Mouse (Mus musculus) forelimb bud, embryonic 11.5 days (tissue): Measurements from ENCODE around the gene Emilin2.

Experiments used
- DNase-seq: peaks from one replicate; pipeline ENCODE4 v3.0.0-alpha.2; 2012; ENCODE audit warnings: low read depth, low spot score

Emilin2 gene

DNA sequence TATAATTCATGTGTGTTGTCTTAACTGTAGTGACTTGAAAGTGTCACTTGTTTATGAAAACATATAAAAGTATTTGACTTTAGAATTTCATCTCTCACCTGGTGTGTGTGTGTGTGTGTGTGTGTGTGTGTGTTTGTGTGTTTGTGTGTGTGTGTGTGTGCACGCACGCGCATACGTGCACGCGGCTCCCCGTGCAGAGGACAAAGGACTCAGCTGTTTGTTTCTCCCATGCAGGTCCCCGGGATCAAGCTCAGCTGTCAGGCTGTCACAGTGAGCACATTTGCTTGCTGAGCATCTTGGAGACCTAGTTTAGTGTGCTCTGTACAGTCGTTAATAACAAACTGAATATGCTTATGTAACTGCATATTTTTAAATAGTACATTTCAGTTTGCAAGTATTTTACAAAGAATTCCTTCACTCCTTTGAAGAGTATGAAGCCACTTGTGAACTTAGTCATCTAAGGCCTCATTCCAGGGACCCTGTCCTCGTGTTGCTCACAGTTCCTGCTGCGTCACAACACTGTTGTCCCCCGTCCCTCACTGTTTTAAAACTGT lies 77.7 kb downstream of the Emilin2 start:
- no peak for DNase-seq

DNA sequence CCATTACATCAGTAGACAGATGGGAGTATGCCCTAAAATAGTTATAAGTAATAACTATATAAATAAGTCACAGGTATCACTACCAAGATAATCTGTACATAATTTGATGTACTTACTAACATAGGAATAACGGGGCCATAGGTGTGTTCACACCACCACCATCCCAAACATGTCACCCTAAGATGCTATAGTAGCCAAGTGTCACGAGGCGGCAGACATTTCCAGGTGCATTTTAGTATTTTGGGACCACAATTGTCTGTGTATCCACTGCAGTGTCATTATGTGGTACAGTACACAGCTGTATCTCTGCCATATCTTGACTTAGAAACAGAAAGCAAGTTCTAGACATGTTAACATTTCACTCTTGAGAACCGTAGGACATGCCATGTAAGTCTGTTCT lies 78.6 kb downstream of the Emilin2 start:
- DNase-seq, result no peak

DNA sequence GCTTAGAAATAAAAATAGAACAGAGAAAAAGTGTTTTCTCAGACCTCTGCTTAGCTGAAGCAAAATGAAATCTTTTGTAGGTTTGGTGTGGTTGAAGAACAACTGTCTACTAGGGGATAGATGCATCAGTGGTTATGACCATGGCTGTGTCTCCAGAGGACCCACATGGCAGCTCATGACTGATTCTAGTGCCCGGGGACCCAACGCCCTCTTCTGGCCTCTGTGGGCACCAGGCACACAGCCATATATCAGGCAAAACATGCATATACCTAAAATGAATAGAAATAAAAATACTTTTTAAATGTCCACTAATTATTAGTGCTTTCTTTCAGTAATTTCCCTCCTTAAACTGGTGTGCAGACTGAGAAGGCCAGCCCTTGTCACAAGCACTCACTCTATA lies 79.8 kb downstream of the Emilin2 start:
- no peak for DNase-seq

DNA sequence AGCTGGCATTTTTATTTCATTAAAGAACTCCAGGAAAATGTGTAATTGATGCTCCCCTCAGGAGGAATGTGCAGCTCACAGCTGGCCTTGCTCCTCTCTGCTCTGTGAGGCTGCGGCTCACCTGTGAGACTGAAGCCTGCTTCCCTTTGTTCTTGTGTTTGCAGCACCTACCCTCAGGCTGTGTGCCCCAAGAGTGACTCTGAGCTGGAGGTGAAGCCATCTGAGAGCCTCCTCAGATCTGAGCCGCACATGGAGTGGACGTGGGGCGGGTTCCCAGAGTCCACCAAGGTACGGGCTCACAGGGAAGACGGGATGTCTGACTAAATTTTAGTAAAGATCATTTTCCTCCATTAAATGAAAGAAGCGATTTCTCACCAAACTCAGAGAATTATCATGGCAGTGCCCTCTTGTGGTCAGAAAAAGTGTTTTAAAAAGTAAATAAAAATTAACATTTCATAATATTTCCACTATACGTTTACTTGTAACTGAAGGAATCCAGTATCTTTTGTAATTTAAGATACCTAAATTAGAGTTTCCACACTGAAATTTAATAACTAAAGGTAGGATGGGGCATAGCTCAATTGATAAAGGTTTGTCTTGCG lies 81.6 kb downstream of the Emilin2 start:
- DNase-seq, result no peak

DNA sequence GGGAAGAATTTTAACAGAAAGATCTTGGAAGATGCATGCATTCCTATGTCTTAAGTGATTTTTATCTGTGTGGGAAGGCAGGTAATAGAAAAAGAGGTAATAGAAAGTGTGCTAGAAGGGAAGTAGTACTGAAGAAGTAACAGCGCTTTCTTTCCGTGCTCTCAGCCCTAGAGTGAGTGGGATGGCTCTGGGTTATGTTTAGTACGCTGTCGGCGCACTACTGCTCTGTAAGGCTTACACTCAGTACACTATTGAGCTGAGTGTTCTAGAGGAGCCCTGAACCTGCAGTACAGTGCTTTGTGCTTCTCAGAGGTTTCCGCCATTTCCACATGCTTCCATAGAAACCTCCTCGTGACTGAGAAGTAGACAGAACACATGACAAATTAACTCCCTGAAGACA lies 83.1 kb downstream of the Emilin2 start:
- DNase-seq, result no peak

DNA sequence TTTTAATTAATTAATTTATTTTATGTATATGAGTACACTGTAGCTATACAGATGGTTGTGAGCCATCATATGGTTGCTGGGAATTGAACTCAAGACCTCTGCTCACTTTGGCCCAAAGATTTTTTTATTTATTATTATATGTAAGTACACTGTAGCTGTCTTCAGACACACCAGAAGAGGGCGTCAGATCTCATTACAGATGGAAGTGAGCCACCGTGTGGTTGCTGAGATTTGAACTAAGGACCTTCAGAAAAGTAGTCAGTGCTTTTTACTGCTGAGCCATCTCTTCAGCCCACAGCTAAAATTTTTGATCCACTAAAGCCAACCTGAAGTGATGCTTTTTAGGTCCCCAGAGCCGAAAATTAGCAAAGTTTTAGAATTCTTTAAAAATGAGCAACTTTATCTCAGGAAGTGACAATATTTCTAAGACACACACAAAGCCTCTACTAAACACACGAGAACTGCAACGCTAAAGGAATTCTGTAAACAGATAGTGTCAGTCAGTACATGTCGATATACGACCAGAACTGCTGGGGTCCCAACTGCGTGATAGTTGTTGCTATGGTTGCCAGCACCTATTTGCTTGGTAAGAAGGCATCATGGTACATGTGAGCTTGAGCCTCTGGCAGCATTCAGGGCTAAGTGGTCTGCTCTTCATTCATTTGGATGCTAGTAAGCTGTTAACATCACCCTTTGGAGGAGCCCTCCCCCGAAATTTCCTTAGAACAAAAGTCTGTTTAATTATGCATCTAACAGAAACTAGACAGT lies 84.5 kb downstream of the Emilin2 start:
- no peak for DNase-seq

DNA sequence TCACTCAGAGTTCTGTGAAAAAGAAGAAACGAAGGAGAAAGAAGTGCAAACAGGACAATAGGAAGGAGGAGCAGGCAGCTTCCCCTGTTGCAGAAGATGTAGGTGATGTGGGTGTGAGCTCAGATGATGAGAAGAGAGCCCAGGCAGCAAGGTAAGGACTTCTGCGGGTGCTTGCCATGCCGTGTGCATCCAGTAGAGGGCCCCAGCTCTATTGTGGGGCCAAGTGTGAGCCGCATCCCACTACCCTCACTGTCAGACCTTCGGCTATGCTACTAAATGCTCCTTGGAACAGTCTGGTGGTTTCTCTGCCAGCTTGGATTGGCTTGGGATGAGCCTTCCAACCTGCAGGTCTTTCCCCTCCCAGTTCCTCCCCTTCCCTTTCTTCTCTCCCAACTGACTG lies 86.7 kb downstream of the Emilin2 start:
- DNase-seq, result no peak

DNA sequence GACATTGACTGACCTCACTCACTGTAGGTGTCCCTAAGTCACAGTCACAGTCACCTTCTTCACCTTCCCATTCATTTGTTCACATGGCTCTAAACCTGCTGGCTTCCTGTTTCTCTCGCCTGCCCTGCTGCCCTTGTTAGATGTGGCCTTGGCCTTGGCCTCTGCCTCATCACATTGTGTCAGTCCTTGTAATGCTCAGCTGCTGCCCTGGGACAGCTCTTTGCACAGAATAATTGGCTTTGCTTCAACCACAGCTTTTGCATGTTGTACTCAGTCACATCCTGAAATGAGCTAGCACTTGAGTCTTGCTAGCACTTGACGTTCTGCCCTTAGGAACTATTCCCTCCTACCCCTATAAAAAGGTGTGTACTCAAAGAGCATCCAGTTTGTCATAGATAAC lies 87.3 kb downstream of the Emilin2 start:
- DNase-seq, result no peak

DNA sequence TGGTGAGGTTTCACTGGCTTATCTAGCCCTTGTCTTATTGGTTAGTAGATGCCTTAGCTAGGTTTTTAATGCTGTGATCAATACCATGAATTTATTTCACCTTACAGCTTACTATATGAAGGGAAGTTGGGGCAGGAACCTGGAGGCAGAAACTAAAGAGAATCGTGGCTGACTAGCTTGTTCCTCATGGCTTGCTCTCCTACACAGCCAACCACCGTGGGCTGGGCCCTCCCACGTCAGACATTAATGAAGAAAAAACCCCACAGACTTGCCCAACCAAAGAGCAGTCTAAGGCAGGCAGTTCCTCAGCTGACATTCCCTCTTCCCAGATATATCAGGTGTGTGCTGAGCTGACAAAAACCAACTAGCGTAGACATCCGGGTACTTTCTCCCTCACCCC lies 88.1 kb downstream of the Emilin2 start:
- no peak for DNase-seq

DNA sequence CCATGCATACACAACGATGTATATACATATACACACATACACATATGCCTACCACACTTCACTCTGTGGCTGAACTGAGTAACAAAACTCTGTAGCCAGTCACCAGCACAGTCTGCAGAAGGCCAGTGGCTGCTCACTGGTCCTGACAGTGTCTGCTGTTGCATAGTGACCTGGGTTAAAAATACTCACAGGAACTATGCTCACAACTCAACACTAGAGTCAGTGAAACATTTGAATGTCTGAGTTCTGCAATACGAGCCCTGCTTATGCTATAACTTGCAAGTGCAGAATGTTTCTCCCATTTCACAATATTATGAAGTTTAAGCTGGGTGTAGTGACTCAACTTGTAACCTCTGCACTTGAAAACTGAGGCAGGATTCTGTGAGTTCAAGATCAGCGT lies 90.4 kb downstream of the Emilin2 start:
- DNase-seq, result no peak

DNA sequence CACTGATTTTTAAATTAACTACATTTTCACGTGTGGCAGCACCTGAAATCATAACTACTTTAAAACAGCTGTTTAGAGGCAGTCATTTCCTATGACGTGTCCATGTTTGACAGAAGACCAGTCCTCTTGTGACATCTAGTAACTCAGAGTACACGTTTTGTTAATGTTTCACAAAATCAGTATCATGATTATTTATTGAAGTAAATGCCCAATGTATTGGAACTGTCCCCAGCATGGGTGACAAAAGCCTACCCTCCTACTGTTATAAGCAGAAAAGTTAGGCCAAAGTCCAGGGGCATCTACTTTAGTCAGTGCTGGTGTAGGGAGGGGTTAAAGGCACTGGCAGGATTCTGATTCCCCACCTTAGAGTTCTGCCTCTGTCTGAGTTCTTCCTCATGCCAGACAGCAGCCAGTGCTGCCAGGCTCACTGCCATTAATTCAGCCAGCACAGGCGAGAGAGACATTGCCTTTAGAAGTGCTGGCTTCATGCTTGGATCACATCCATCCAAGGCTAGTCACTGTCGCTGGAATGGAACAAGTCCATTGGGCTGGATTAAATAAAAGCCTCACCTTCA lies 94.6 kb downstream of the Emilin2 start:
- no peak for DNase-seq

DNA sequence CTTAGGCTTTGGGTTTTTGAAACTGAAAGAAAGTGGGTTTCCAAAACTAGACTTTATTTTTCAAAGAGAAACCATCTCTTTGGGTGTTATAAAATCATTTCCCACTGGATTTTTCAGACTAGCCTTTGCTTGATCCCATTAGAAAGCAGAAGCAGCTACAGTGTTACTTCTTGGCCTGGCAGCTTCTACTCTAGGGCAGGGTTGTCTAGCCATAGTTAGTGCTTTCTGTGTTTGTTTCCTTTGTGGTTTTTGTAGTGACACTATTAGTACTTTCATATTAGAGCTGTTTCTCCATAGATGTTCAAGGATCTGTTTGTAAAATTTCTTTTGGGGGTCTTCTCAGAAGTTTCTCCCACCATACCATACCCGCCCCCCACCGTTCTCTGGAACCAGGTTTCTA lies 95.5 kb downstream of the Emilin2 start:
- DNase-seq, result no peak

DNA sequence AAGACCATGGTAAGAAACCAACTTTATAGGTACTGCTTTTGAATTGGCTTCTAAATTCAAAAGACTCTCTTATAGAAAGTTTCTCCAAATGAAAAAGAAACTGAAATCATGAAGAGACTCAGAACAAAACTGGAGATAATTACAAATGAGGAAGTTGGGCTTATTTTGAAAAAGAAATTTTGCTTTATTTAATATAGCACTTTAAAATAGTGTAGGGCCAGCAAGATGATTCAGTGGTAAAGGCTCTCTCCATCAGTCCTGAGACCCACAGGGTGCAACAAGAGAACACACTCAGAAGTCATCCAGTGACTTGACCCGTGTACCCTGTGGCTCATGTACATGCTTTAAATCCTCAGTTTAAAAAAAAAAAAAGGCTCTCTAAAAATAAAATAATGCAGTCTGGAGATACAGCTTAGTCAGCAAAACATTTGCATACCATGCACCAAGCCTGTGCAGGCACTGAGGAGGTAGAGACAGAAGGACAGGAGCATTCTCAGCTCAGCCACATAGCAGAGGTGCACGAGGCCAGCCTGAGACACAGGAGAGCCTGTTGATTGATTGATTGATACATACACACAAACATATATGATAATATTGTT lies 96.4 kb downstream of the Emilin2 start:
- no peak for DNase-seq

DNA sequence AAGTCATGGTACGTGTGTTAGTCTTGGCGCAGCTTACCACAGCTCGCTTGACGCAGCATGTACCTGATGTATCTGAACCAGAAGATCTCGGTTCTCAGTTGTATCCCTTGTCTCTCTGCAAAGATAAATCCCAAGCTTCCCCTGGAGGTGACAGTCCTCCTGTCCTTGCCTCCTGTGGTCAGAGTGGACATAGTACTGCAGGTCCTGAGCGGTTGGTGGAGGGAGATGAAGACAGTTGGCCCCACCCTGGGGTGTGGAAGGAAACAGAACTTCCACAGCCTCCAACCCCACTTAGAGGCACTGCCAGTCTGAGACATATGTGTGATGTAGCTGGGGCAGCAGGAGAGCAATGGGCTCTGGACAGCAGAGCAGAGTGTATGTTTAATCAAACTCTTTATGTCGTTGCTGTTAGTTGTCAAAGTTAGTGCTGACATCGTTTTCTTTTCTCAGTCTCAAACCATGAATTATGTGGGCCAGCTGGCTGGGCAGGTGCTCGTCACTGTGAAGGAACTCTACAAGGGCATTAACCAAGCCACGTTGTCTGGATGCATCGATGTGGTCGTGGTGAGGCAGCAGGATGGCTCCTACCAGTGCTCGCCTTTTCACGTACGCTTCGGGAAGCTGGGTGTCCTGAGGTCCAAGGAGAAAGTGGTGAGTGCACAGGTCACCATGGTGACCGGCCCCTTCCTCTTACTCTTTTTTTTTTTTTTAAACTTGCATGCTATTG lies 97.1 kb downstream of the Emilin2 start:
- DNase-seq, result no peak

DNA sequence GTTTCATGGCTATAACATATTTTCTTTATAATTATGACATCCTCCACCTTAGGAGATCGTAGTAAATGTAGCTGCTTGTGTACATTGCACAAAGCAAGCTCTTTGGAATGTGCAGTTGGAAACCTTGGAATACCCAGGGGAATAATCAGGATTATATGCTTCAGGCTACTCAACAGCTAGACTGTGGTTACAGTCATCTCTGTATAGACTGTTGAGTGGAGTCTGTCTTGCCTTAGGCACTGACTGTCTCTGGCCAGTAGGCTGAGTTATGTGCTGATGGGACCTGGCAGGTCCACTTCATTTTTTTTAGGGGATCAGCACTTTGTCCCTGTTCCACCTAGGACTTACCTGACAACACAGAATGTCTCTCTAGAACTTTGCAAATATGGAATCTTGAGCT lies 98.1 kb downstream of the Emilin2 start:
- no peak for DNase-seq

DNA sequence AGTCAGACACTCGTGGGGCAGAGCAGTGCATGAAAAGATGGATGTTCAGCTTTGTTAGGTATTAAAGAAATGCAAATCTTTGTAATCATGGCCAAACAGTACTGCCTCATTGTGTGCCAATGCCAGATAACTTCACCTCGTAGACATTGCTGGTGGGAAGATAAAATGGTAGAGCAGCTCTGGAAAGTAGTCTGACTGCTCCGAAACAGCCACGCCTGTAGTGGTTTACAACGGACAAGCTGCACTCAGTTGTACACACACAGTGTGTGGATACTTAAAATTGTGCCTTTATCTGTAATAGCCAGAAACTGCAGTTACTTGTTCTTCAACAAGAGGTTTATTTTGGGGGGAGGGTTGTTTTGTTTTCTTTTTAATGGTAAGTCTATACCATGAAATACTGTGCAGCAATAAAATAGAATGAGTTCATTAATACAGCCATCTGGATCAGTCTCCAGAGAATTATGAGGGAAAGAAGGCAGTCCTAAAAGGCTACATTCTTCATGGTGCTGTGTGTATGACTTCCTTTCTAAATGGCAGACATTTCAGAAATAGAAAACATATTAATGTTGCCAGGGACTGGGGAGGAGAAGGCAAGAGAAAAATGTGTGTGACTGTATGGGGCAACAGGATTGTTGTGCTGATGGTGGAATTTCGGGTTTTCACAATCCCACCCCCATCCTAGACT lies 99.7 kb downstream of the Emilin2 start:
- no peak for DNase-seq

DNA sequence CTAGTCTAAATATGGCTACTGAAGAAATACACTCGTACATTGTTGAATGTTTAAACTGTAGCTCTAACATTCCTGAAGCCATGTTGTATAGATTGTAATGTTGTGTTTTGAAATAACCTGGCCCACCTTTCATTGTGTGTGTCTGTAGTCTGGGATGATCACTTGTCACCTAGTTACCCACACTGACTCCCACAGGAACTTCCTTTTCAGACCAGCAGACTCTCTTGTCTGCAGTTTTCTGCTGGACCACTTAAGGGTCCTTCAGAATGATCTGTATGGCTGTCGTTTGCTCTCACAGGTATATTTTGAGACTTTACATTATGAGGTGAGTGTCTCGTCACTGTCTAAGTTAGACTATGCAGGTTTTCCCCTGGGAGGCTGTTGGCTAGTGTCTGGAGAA lies 101.8 kb downstream of the Emilin2 start:
- no peak for DNase-seq

DNA sequence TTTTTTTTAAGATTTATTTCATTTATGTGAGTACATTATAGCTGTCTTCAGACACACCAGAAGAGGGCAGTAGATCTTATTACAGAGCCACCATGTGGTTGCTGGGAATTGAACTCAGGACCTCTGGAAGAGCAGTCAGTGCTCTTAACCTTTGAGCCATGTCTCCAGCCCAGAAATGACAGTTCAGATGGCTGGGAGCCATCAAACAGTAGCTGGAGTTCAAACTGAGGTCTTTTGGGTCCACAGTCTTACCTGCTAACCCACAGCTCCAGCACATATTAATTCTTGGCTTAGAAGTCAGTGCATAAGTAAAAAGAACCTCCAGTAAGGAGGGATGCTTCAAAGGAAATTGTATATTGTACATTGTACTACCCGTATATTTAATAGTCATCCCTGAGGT lies 102.9 kb downstream of the Emilin2 start:
- DNase-seq, result no peak

DNA sequence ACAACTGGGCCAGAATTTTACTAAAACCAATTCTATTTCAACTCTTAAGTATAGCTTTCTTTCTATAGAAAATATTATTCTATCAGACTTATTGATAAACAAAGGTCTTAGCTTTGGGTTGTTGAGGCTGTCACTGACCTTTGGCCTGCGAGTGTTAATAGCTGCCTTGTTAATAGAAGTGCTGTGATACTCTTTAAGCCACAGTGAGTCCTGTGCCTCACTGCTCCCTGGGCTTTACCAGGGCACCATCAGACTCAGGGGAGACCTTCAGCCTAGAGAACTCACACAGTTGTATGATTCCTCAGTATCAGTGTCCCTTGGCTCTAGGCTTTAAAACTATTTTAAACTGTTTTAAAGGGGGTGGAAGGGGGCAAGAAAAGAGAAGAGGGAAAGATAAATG lies 103.4 kb downstream of the Emilin2 start:
- DNase-seq, result no peak

DNA sequence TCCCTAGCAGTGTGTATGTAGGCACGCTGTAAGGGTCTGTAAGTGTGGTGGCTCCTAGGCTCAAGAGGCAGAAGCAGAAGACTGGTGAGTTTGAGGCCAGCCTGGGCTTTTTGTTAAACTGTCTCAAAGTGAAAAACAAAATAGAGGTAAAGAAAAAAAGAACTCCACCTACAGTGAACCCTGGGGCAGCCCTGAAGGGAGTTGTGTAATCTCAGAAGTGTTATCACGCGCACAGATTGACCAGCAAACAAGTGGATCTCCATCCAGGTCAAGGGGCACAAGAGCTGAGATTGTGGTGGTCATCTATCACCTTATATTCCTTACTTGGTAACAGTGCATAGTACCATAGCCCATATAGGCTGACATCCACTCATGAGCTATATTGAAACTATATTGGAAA lies 104.5 kb downstream of the Emilin2 start:
- DNase-seq, result no peak

DNA sequence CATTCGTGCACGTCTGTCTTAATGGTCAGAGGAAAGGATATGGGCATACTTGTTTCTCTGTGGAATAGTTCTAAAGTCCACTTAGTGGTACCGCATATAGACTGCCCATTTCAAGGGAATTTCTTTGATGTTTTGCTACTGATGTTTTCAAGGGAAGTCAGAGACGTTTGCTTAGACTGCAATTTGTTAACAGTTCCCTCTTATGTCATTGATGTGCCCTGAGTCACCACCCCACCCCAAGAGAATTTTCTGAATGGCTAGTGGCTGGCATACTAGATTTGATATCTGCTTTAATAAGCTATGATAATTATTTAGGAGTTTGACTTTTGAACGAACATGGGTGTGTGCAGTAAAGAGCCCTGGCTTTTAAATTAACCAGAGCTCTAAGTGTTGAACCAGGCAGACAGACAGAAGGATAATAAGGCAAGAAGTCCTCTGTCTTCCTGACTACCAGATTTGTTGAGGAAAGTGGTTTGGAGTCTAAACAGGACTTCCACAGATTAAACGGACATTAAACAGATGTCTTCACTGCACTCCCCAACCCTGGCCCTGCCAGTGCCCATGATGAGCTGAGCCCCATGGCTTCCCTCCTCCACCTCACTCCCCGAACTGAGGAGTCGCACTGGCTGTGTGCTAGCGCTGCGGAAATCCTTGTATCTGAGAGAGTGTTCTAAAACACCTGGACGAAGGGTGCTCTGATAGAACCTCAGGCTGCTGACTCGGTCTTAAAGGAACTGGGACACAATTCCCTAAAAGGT lies 105.5 kb downstream of the Emilin2 start:
- DNase-seq, result no peak
